8 mouse cellular contexts compared by ENCODE assay signal in the genomic region with DNA sequence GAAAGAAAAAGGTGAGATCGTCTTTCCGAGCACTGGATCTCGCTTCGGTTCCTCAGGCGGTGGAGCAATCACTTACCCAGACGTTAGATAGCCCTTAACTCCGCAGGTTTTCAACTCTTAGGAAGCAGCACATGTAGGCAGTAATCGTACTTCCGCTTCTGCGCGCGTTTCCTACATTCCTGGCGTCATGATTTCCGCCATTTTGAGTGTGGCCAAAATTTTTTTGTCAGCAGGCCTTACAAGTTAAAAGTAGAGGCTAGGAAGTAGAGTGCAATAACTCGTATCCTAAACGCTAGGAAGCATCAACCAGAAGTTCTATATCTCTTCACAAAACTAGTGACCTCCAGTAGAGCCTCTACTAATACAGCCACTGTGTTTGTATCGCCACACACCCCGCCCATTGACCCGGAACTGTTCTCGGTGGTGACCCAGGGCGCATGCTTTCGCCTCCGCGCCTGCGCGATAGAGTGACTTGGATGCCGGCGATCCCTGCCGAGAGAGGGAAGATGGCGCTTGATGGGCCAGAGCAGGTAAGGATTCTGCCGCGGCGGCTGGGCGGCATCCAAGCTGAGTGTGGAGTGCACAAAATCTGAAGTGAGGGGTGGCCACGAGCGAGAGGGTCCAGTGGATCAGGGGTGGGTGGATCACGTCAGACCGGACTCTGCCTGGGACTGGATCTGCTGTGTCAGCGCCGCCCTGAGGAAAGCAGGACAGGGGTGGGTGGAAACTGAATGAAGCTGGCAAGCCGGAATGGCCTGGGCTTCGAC. TPM values are rescaled to one million over a fixed set of nuclear protein-coding genes. Genes with fewer than 3 reads are reported as not detected.
DNase-seq lines count a peak whose midpoint lies in the region; ATAC-seq lines count a peak whose summit lies in the region.

A gene (minus strand): TSS at position 395 of the 767 bp plus-strand sequence.
A gene (plus strand): TSS at position 470 of the 767 bp plus-strand sequence.

- H3K9ac ChIP-seq in heart, embryonic 13.5 days = peak within 1 kb of the TSS; percentile 89
- H3K9ac ChIP-seq in liver, embryonic 12.5 days = peak within 1 kb of the TSS; percentile 85
- H3K9ac ChIP-seq in stomach, embryonic 15.5 days = peak within 1 kb of the TSS; percentile 71

- H3K4me1 ChIP-seq in heart, embryonic 13.5 days = peaks cover 25% of the 10 kb centered on the region
- H3K4me1 ChIP-seq in liver, embryonic 12.5 days = peaks cover 35% of the 10 kb centered on the region
- H3K4me1 ChIP-seq in stomach, embryonic 15.5 days = peaks cover 19% of the 10 kb centered on the region

- WGBS in heart, embryonic 13.5 days = under 1% methylated on average over 42 of the region's 42 CpGs
- under 1% methylated on average over 42 of the region's 42 CpGs for WGBS in liver, embryonic 12.5 days (ENCODE audit: insufficient replicate concordance)
- under 1% methylated on average over 42 of the region's 42 CpGs for WGBS in stomach, embryonic 15.5 days

- H3K27ac ChIP-seq in heart, embryonic 13.5 days (replicated peaks) = peak within 1 kb of the TSS; percentile 74
- peak within 1 kb of the TSS; percentile 86 for H3K27ac ChIP-seq in liver, embryonic 12.5 days
- peak within 1 kb of the TSS; percentile 85 for H3K27ac ChIP-seq in stomach, embryonic 15.5 days

- peak within 1 kb of the TSS; percentile 80 for H3K4me3 ChIP-seq in heart, embryonic 13.5 days
- peak within 1 kb of the TSS; percentile 79 for H3K4me3 ChIP-seq in liver, embryonic 12.5 days
- peak within 1 kb of the TSS; percentile 82 for H3K4me3 ChIP-seq in stomach, embryonic 15.5 days (replicated peaks)

- H3K4me2 ChIP-seq in heart, embryonic 13.5 days = peak within 1 kb of the TSS; percentile 99
- H3K4me2 ChIP-seq in liver, embryonic 12.5 days = peak within 1 kb of the TSS; percentile 81
- H3K4me2 ChIP-seq in stomach, embryonic 15.5 days = peak within 1 kb of the TSS; percentile 89

- H3K36me3 ChIP-seq in heart, embryonic 13.5 days = peaks cover 68% of the 10 kb centered on the region
- peaks cover 75% of the 10 kb centered on the region for H3K36me3 ChIP-seq in liver, embryonic 12.5 days
- peaks cover 35% of the 10 kb centered on the region for H3K36me3 ChIP-seq in stomach, embryonic 15.5 days

- no peaks in the 10 kb centered on the region for H3K27me3 ChIP-seq in heart, embryonic 13.5 days (replicated peaks)
- H3K27me3 ChIP-seq in liver, embryonic 12.5 days (replicated peaks) = no peaks in the 10 kb centered on the region
- no peaks in the 10 kb centered on the region for H3K27me3 ChIP-seq in stomach, embryonic 15.5 days (replicated peaks)

- DNase-seq in CD4-positive helper T cell, adult 2 months (ENCODE audit: low read depth, low spot score) = peak; percentile 96
- peak; percentile 87 for DNase-seq in brain, embryonic 18.5 days (ENCODE audit: low read depth, low spot score)
- DNase-seq in kidney, postnatal 10 days = peak; percentile 99
- peak; percentile 96 to 97 for DNase-seq in natural killer cell, adult 2 months (ENCODE audit: low spot score in 2 of 2)

- no peaks in the 10 kb centered on the region for H3K9me3 ChIP-seq in heart, embryonic 13.5 days
- H3K9me3 ChIP-seq in liver, embryonic 12.5 days (replicated peaks) = no peaks in the 10 kb centered on the region
- H3K9me3 ChIP-seq in stomach, embryonic 15.5 days = no peaks in the 10 kb centered on the region

- ATAC-seq in erythroid progenitor cell, adult 5-6 weeks (replicated peaks; ENCODE audit: low FRiP score, poor library complexity, severe bottlenecking) = peak; percentile 97
- peak; percentile 85 for ATAC-seq in heart, embryonic 13.5 days (ENCODE audit: extremely low read depth, insufficient number of reproducible peaks, low FRiP score, low TSS enrichment)
- ATAC-seq in liver, embryonic 12.5 days = peak; percentile 96
- ATAC-seq in stomach, embryonic 15.5 days (ENCODE audit: insufficient read depth, low FRiP score, low read depth) = peak; percentile 93

RNA-seq across cellular contexts. Expression of the first gene that starts in this region (rescaled TPM):
- 6.5 and 13.8 TPM in 2 replicates for total RNA-seq in erythroid progenitor cell, adult 5-6 weeks (2015; ENCODE audit: low replicate concordance)
- 19.1 and 20.7 TPM in 2 replicates for total RNA-seq in erythroid progenitor cell, adult 5-6 weeks (2017; ENCODE audit: low replicate concordance)
- 36.6 and 37.4 TPM in 2 replicates for polyA plus RNA-seq in heart, embryonic 13.5 days (2015; fragmentation: Nextera tagmentation; extraction: Ambion mirVana)
- polyA plus RNA-seq in liver, embryonic 12.5 days (2016; fragmentation: Nextera tagmentation; extraction: Ambion mirVana) = 80.9 and 83.5 TPM in 2 replicates
- 49.7 and 56.5 TPM in 2 replicates for polyA plus RNA-seq in stomach, embryonic 15.5 days (2015; fragmentation: Nextera tagmentation; extraction: Ambion mirVana)

RNA-seq across cellular contexts. Expression of the second gene that starts in this region (rescaled TPM):
- total RNA-seq in erythroid progenitor cell, adult 5-6 weeks (2015; ENCODE audit: low replicate concordance) = 41.5 and 42.5 TPM in 2 replicates
- 33.4 and 66.2 TPM in 2 replicates for total RNA-seq in erythroid progenitor cell, adult 5-6 weeks (2017; ENCODE audit: low replicate concordance)
- 229 and 256 TPM in 2 replicates for polyA plus RNA-seq in heart, embryonic 13.5 days (2015; fragmentation: Nextera tagmentation; extraction: Ambion mirVana)
- polyA plus RNA-seq in liver, embryonic 12.5 days (2016; fragmentation: Nextera tagmentation; extraction: Ambion mirVana) = 219 and 221 TPM in 2 replicates
- polyA plus RNA-seq in stomach, embryonic 15.5 days (2015; fragmentation: Nextera tagmentation; extraction: Ambion mirVana) = 242 and 266 TPM in 2 replicates

Comparison
In these comparisons a context has a peak if more than half of its experiments do, and no peak if none do; other contexts are left out.
1. Peak in every context shown above with its lines: DNase-seq, ATAC-seq, H3K4me3 ChIP-seq and H3K27ac ChIP-seq.